Mouse (Mus musculus) megakaryocyte, embryonic 14.5 days (primary cell): Measurements from ENCODE around the gene Rbms3.

Source experiments
- FLI1 ChIP-seq: IDR thresholded peaks from 2 replicates; pipeline ENCODE4 v1.6.1; 2012; ENCODE audit warnings: low read length, inconsistent platforms, mixed read lengths
- GATA1 ChIP-seq: IDR thresholded peaks from 3 replicates; pipeline ENCODE4 v1.6.1; 2012; ENCODE audit warnings: mixed read lengths, low read length, inconsistent platforms, borderline replicate concordance

DNA sequence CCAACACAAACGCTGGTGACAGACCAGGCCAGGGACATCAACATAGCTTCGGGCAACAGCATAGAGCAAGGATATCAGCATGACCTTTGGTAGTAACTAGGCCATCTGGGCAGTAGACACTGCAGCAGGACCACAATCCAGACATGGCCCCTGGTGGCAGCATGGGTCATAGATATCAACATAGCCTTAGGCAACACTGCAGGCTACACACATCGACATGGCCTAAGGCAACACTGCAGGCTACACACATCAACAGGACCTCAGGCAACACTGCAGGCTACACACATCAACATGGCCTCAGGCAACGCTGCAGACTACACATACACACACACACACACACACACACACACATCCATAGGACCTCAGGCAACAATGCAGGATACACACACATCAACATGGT is 261.7 kb downstream of the Rbms3 start:
- TF ChIP-seq GATA1 (no peak), FLI1 (no peak)
